Mouse (Mus musculus): ENCODE measurements around the gene Dok5. TPM values are rescaled to one million over a fixed set of nuclear protein-coding genes. Genes with fewer than 3 reads are reported as not detected.

Dok5 gene
- 62.3 and 64.5 TPM in 2 replicates for polyA plus RNA-seq (2015; fragmentation: Nextera tagmentation; extraction: Ambion mirVana)

DNA sequence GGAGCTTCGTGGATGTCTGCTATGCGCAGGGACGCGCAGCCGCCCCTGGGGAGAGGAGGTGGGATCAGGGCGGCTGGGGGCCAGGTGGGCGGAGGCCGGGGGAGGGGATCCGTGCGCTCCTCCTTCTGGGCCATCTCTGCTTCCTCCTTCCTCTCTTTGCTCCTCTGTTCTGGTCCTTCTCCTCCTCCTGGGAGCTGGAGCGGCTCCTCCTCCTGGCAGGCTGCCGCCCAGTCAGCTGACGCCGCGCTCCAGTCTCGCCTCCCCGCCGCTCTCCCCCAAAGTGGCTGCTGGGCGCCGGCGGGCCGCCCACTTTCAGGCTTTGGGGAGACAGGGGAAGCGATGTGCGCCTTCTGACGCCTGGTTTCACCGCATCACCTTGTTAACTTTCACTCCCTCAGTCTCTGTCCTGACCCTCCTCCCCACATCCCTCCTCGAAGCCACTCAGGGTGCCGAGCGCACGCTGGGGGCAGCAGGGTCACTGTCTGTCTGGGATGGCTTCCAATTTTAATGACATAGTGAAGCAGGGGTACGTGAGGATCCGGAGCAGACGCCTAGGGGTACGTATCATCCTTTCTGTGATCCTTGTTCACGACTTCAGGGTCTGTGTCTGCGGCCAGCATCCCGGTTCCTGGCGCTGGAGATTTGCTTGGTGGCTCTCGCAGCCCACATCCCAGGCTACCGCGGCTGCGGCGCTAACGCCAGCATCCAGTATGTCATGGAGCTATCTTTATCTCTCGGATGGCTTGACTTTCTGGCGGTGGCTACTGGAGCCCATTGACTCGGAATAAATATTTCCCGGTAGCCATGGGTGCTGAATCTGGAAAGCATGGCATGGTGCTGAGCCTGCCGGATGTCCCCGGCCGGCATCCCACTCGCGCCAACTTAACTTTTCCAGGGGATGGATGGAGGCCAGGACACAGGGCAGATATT lies at the start of gene Dok5:
TSS of gene Dok5 (plus strand) at position 176 of the 930 bp plus-strand sequence.
- Histone ChIP-seq H3K4me2 (ENCODE audit: low read length) (peak within 1 kb of the TSS; percentile 86), H3K4me1 (ENCODE audit: control insufficient read depth, insufficient read depth, low read depth, low read length) (peaks cover 4% of the 10 kb centered on the region), H3K4me3 (ENCODE audit: low read length) (peak within 1 kb of the TSS; percentile 67), H3K27me3 (replicated peaks; ENCODE audit: control insufficient read depth, insufficient read depth, low read length) (no peaks in the 10 kb centered on the region), H3K9ac (ENCODE audit: low read depth, low read length) (peak within 1 kb of the TSS; percentile 61), H3K27ac (ENCODE audit: low read depth, low read length) (peak within 1 kb of the TSS; percentile 83), H3K36me3 (ENCODE audit: control insufficient read depth, insufficient read depth, low read length) (no peaks in the 10 kb centered on the region), H3K9me3 (ENCODE audit: control insufficient read depth, low read length) (no peaks in the 10 kb centered on the region)
- ATAC-seq: peak; percentile 95
- 1% methylated on average over 48 of the region's 53 CpGs for WGBS

DNA sequence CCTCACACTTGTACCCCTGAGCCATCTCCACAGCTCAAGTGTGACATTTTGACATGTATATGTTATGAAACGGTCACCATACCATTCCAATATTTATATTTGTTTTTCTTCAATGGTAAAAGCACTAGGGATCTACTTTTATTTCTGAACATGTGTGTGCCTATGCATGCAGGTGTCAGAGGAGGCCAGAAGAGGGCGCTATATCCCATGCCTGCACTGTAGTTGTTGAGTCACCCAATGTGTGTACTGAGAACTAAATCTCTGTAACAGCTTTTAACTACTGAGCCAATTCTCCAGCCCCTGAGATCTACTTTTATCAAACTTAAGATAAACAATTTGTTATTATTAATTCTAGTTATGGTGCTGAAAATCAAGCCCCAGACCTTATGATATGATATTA lies 48.2 kb upstream of the Dok5 start:
- Histone ChIP-seq H3K27me3 (replicated peaks; ENCODE audit: control insufficient read depth, insufficient read depth, low read length) (no peaks in the 10 kb centered on the region), H3K4me2 (ENCODE audit: low read length) (no peak overlapping the region), H3K27ac (ENCODE audit: low read depth, low read length) (no peak overlapping the region), H3K9ac (ENCODE audit: low read depth, low read length) (no peak overlapping the region), H3K36me3 (ENCODE audit: control insufficient read depth, insufficient read depth, low read length) (no peaks in the 10 kb centered on the region), H3K4me1 (ENCODE audit: control insufficient read depth, insufficient read depth, low read depth, low read length) (no peaks in the 10 kb centered on the region), H3K4me3 (ENCODE audit: low read length) (no peak overlapping the region), H3K9me3 (ENCODE audit: control insufficient read depth, low read length) (no peaks in the 10 kb centered on the region)
- ATAC-seq: no peak
- WGBS: 82% methylated on average over 2 of the region's 2 CpGs

DNA sequence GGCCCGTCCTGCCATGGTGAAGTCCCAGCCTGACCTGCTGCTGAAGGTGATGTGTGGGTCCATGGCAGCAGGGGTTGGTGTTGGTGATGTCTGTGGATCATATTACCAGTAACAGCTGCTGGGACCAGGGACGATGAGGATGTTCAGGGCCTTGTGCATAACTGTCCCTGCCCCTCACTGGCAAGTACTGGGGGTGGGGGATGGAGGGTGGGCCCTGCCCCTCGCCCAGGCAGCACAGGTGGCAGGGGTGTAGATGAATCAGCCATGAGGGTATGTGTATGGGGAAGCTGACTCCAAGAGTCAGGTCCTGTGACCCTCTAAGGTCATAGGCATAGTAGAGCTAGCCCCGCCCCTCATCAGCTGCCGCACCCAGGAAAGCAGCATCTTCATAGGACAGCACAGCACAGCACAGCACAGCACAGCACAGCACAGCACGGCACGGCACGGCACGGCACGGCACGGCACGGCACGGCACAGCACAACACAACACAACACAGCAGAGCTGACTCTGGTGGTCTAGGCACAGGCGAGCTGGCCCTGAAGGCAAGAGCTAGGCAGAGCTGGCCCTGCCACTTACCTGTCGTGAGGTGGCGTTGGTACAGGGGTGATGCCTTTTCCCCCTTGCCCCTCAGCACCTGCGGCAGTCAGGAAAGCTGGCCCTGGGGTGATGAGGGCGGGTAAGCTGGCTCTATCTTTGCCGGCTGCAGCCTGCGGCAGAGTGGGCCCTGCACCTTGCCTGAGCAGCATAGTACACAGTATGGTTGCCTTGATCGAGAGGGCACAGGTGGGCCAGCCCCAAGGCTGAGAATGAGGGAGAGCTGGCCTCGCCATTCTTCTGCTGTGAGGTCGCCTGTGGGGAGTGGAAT lies 36.3 kb upstream of the Dok5 start:
- Histone ChIP-seq H3K9ac (ENCODE audit: low read depth, low read length) (no peak overlapping the region), H3K4me3 (ENCODE audit: low read length) (no peak overlapping the region), H3K36me3 (ENCODE audit: control insufficient read depth, insufficient read depth, low read length) (no peaks in the 10 kb centered on the region), H3K27ac (ENCODE audit: low read depth, low read length) (no peak overlapping the region), H3K9me3 (ENCODE audit: control insufficient read depth, low read length) (no peaks in the 10 kb centered on the region), H3K4me2 (ENCODE audit: low read length) (no peak overlapping the region), H3K27me3 (replicated peaks; ENCODE audit: control insufficient read depth, insufficient read depth, low read length) (no peaks in the 10 kb centered on the region), H3K4me1 (ENCODE audit: control insufficient read depth, insufficient read depth, low read depth, low read length) (no peaks in the 10 kb centered on the region)
- no peak for ATAC-seq
- 85% methylated on average over 23 of the region's 23 CpGs for WGBS

DNA sequence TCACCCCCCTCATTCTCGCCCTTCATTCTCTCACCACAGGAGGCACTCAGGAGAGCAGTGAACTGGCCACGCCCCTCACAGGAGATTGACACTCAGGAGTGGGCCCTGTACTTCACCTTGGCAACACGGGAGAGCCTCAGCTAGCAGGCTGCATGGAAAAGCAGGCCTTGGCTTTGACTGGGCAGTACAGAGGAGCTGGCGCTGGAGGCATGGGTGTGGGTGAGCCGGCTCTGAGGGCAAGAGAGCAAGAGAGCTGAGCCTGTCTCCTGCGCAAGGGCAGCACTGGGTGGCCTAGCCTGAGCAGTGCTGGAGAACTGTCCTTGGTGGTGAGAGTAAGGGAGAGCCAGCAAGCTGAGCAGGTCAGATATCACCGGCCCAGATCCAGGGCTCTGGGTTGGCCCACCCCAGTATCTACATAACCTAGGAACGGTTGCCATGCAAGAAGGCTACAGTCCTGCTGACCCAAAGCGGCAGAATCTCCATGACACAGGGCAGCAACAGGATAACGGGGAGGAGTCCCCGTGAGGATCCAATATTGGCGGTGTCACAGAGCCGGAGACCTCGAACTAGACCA lies 35.6 kb upstream of the Dok5 start:
- no peak for ATAC-seq
- no peak overlapping the region for H3K27ac ChIP-seq (ENCODE audit: low read depth, low read length)
- H3K9ac ChIP-seq (ENCODE audit: low read depth, low read length): no peak overlapping the region
- H3K4me3 ChIP-seq (ENCODE audit: low read length): no peak overlapping the region
- H3K9me3 ChIP-seq (ENCODE audit: control insufficient read depth, low read length): no peaks in the 10 kb centered on the region
- no peaks in the 10 kb centered on the region for H3K36me3 ChIP-seq (ENCODE audit: control insufficient read depth, insufficient read depth, low read length)
- H3K4me2 ChIP-seq (ENCODE audit: low read length): no peak overlapping the region
- no peaks in the 10 kb centered on the region for H3K27me3 ChIP-seq (replicated peaks; ENCODE audit: control insufficient read depth, insufficient read depth, low read length)
- WGBS: 74% methylated on average over 14 of the region's 14 CpGs
- no peaks in the 10 kb centered on the region for H3K4me1 ChIP-seq (ENCODE audit: control insufficient read depth, insufficient read depth, low read depth, low read length)

DNA sequence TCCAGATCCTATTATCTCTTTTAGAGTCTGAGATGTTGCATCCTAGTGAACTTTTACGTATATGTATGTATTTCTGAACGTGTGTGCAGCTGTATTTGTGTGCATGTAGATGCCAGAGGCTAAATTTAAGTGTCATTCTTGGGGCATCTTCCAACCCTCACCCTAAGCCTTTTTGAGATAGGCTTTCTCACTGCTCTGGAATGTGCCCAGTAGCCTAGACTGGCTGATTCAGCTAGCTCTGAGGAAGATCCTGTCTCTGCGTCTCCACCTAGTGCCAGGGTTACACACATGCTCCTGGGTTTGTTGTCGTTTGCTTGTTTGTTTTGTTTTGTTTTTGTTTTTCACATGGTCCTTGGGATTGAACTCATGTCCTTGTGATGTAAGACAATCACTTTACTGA lies 31.1 kb upstream of the Dok5 start:
- 89% methylated on average over 4 of the region's 4 CpGs for WGBS
- no peak overlapping the region for H3K9ac ChIP-seq (ENCODE audit: low read depth, low read length)
- no peak overlapping the region for H3K27ac ChIP-seq (ENCODE audit: low read depth, low read length)
- no peaks in the 10 kb centered on the region for H3K36me3 ChIP-seq (ENCODE audit: control insufficient read depth, insufficient read depth, low read length)
- no peak overlapping the region for H3K4me3 ChIP-seq (ENCODE audit: low read length)
- no peak for ATAC-seq
- no peaks in the 10 kb centered on the region for H3K4me1 ChIP-seq (ENCODE audit: control insufficient read depth, insufficient read depth, low read depth, low read length)
- no peaks in the 10 kb centered on the region for H3K27me3 ChIP-seq (replicated peaks; ENCODE audit: control insufficient read depth, insufficient read depth, low read length)
- no peak overlapping the region for H3K4me2 ChIP-seq (ENCODE audit: low read length)
- H3K9me3 ChIP-seq (ENCODE audit: control insufficient read depth, low read length): no peaks in the 10 kb centered on the region

DNA sequence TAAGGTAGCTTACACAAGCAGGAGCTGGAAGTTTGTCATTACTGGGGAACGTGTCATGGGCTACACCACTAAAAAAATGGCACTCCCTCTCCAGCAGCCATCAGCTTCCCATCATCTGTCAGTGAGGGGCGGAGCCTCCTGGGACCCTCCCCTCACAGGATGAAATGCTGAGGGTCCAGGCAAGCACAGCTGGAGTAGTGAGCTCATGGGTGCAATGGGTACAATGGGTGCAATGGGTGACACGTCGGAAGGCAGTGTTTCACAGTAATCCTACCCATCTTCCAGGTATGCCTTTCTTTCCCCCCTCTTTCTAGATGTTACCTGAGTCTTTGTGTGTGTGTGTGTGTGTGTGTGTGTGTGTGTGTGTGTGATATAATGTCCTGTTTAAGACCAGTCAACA lies 25.1 kb upstream of the Dok5 start:
- Histone ChIP-seq H3K4me2 (ENCODE audit: low read length) (no peak overlapping the region), H3K9ac (ENCODE audit: low read depth, low read length) (no peak overlapping the region), H3K9me3 (ENCODE audit: control insufficient read depth, low read length) (no peaks in the 10 kb centered on the region), H3K4me3 (ENCODE audit: low read length) (no peak overlapping the region), H3K27me3 (replicated peaks; ENCODE audit: control insufficient read depth, insufficient read depth, low read length) (no peaks in the 10 kb centered on the region), H3K4me1 (ENCODE audit: control insufficient read depth, insufficient read depth, low read depth, low read length) (no peaks in the 10 kb centered on the region), H3K36me3 (ENCODE audit: control insufficient read depth, insufficient read depth, low read length) (no peaks in the 10 kb centered on the region), H3K27ac (ENCODE audit: low read depth, low read length) (no peak overlapping the region)
- no peak for ATAC-seq
- WGBS: 87% methylated on average over 4 of the region's 4 CpGs

DNA sequence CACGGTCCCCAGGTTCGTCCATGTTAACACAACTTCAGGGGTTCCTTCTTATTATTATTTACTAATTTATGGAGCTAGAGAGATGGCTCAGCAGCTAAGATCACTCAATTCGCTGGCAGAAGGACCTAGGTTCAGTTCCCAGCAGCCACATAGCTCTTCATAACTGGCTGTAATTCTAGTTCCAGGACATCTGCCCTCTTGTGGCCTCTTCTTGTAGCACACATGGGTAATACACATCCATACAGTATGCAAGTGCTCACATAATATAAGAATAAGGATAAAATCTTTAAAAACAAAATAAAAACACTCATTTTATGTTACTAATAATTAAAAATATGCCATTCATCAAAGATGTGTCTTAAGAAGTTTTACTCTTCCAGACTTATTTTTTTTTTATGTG lies 23.9 kb upstream of the Dok5 start:
- no peak overlapping the region for H3K4me2 ChIP-seq (ENCODE audit: low read length)
- H3K9ac ChIP-seq (ENCODE audit: low read depth, low read length): no peak overlapping the region
- H3K4me1 ChIP-seq (ENCODE audit: control insufficient read depth, insufficient read depth, low read depth, low read length): no peaks in the 10 kb centered on the region
- no peaks in the 10 kb centered on the region for H3K27me3 ChIP-seq (replicated peaks; ENCODE audit: control insufficient read depth, insufficient read depth, low read length)
- no peak overlapping the region for H3K27ac ChIP-seq (ENCODE audit: low read depth, low read length)
- H3K36me3 ChIP-seq (ENCODE audit: control insufficient read depth, insufficient read depth, low read length): no peaks in the 10 kb centered on the region
- no peaks in the 10 kb centered on the region for H3K9me3 ChIP-seq (ENCODE audit: control insufficient read depth, low read length)
- WGBS: 87% methylated on average over 3 of the region's 3 CpGs
- ATAC-seq: no peak
- no peak overlapping the region for H3K4me3 ChIP-seq (ENCODE audit: low read length)

DNA sequence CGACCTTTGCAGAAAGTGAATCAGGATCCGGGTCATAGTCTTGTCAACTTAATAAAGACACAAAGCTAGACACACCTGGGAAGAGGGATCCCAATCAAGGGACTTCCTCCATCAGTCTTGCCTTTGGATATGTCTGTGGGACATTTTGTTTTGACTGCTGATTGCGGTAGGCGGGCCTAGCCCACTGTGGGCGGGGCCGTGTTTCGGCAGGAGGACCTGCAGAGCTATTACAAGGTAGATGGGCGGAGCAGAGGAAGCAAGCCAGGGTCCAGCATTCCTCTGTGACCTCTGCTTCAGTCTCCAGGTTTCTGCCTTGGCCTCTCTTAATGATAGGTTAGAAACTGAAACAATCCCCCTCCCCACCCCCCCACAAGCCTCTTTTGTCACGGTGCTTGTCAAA lies 22.7 kb upstream of the Dok5 start:
- no peak overlapping the region for H3K27ac ChIP-seq (ENCODE audit: low read depth, low read length)
- H3K4me1 ChIP-seq (ENCODE audit: control insufficient read depth, insufficient read depth, low read depth, low read length): no peaks in the 10 kb centered on the region
- no peaks in the 10 kb centered on the region for H3K36me3 ChIP-seq (ENCODE audit: control insufficient read depth, insufficient read depth, low read length)
- H3K9ac ChIP-seq (ENCODE audit: low read depth, low read length): no peak overlapping the region
- WGBS: 82% methylated on average over 9 of the region's 9 CpGs
- no peaks in the 10 kb centered on the region for H3K27me3 ChIP-seq (replicated peaks; ENCODE audit: control insufficient read depth, insufficient read depth, low read length)
- ATAC-seq: no peak
- no peak overlapping the region for H3K4me3 ChIP-seq (ENCODE audit: low read length)
- no peak overlapping the region for H3K4me2 ChIP-seq (ENCODE audit: low read length)
- H3K9me3 ChIP-seq (ENCODE audit: control insufficient read depth, low read length): no peaks in the 10 kb centered on the region

Data from hindbrain, embryonic 16.5 days (tissue).